Mouse (Mus musculus) E14TG2a.4 (cell line): Measurements from ENCODE around the gene Foxn4.

Source experiments
- H3K27me3 ChIP-seq: 2 replicates; pipeline ENCODE4 v1.6.1; 2014; ENCODE audit warnings: low read length, control low read depth; ENCODE audit not compliant: insufficient read depth
- H3K36me3 ChIP-seq: 2 replicates; pipeline ENCODE4 v1.6.1; 2014; ENCODE audit warnings: low read length, control low read depth; ENCODE audit not compliant: insufficient read depth
- H3K4me1 ChIP-seq: replicated peaks from 2 replicates; pipeline ENCODE4 v1.6.1; 2014; ENCODE audit warnings: low read depth, low read length, control low read depth
- H3K4me3 ChIP-seq: replicated peaks from 2 replicates; pipeline ENCODE4 v1.5.1; 2014; ENCODE audit warnings: mild to moderate bottlenecking, low read length
- H3K9me3 ChIP-seq: 2 replicates; pipeline ENCODE4 v1.6.1; 2014; ENCODE audit warnings: low read length, control low read depth
- CTCF ChIP-seq: conservative IDR thresholded peaks from 2 replicates; pipeline ENCODE4 v1.5.1; 2014; ENCODE audit warnings: low read length
- NANOG ChIP-seq: IDR thresholded peaks from 2 replicates; pipeline ENCODE4 v1.6.1; 2014; ENCODE audit warnings: borderline replicate concordance, low read length, mixed read lengths
- POU5F1 ChIP-seq: IDR thresholded peaks from 2 replicates; pipeline ENCODE4 v1.6.1; 2014; ENCODE audit warnings: low read length, borderline replicate concordance

Gene Foxn4

DNA sequence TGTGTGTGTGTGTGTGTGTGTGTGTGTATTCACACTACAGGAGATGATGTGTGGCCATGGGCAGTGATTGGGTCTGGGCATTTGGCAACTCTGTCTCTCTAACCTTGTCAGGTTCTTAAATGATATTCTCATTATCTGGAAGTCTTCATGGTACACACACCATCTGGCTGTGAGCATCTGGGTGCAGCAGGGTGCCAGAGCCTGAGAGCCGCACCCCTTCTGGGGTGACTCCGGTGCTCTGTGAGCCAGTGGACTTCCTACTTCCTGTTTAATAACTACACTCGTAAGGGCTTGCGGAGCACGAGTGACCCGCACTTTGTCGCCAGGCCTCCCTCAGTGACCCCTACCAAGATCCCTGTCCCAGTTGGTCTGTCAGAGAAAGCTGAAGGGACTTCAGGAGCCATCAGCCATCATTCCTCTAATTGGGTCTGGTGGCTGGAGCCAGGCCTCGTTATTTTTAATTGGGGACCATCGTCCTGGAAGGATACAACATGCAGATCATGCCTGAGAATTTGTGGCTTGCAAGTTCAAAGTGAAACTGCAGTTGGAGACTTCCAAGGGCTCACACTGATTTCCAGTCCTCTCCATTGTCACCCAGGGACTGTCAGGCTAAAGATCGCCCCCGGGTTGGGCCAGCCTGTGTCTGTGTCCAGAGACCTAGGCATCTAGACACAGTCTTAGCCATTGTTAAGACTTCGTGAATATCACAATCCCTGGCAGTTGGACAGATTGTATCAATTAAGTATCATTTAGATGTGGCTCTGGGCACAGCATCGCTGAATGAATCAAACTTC lies 11.2 kb upstream of the Foxn4 start:
- peaks cover 25% of the 10 kb centered on the region for H3K27me3 ChIP-seq
- H3K4me3 ChIP-seq, result no peak overlapping the region
- peaks cover 38% of the 10 kb centered on the region for H3K4me1 ChIP-seq
- no peaks in the 10 kb centered on the region for H3K36me3 ChIP-seq
- TF ChIP-seq CTCF (no peak), POU5F1 (no peak), NANOG (no peak)
- no peaks in the 10 kb centered on the region for H3K9me3 ChIP-seq

DNA sequence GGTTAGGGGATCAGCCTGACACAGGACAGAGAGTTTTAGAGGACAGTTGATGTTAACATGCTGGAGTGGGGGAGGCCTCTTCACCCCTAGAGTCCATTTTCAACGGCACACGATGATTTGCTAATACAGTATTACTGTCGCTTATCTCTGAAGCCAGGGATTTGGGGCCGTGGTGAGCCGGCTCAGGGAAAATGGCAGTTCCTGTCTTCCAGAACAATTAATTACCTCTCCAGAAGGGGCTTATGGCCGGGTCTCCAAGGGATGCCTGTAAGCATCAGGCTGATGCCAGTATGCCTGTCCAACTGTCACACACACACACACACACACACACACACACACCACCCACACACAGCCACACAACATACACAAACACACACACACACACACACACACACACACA lies 8.7 kb upstream of the Foxn4 start:
- H3K4me1 ChIP-seq, result peaks cover 23% of the 10 kb centered on the region
- no peak overlapping the region for H3K4me3 ChIP-seq
- H3K9me3 ChIP-seq, result no peaks in the 10 kb centered on the region
- TF ChIP-seq CTCF (no peak), NANOG (no peak), POU5F1 (no peak)
- H3K27me3 ChIP-seq, result peaks cover 9% of the 10 kb centered on the region; the same call in 1 of the 2 replicates
- H3K36me3 ChIP-seq, result no peaks in the 10 kb centered on the region

DNA sequence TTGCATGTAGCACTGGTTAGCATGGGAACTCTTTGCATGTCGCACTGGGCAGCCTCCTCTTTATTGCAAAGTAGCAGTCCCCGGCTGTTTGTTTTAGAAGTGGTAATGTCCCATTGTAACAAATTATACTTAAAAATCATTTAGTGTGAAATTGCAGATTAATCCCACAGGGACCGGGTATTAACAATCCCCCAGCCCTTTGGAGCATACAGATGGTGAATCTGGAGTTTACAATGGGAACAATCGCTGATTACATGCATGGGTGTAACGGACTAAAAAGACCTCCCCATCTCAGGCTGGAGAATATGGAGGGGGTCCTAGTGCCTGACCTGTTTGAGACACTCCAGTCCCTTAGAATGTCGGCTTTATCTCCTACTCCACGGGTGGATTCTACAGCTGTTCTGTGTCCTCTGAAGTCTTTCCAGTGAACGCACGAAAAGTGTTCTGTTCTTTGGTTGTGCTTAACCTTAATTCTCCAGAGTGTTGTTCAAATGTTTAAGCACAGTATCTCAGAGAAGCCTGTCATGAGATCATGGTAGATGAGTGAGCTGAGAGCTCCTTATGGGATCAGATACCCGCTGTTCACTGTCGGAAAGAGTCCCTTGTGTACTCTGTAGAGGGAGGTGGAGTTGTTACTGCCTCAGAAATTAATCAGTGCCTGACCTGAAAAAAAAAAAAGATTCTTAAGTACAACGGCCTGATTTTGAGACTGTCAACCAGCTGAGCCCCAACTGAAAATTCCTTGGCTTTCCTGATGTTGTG lies 6.0 kb upstream of the Foxn4 start:
- Histone ChIP-seq H3K36me3 (no peaks in the 10 kb centered on the region), H3K4me3 (no peak overlapping the region), H3K4me1 (peaks cover 33% of the 10 kb centered on the region), H3K27me3 (peaks cover 34% of the 10 kb centered on the region), H3K9me3 (no peaks in the 10 kb centered on the region)
- TF ChIP-seq POU5F1 (no peak), CTCF (no peak), NANOG (no peak)

DNA sequence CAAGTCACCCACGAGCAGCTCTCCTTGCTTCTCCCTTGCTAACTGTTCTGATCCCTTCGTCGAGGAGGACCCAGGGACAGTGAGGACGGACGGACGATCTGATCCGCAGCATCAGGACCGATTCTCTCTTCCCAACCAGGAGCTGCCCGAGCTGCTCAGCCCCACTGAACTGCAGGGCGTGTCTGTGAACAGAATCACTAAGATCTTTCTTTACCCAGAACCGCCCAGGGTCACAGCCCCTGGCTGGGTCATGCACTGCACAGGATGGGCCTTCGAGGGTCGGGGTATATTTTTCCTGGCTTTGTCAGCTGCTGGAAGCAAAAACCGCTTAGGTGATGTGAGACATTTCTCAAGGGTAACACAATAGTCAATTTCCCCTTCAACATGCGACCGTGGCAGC lies 2.4 kb upstream of the Foxn4 start:
- H3K4me3 ChIP-seq, result 0 out of 2 replicates have a peak overlapping the region, but pooled peaks have one; percentile 13
- TF ChIP-seq CTCF (no peak), NANOG (no peak), POU5F1 (no peak)
- H3K27me3 ChIP-seq, result peaks cover 58% of the 10 kb centered on the region
- H3K9me3 ChIP-seq, result no peaks in the 10 kb centered on the region
- H3K4me1 ChIP-seq, result peaks cover 62% of the 10 kb centered on the region
- H3K36me3 ChIP-seq, result no peaks in the 10 kb centered on the region

DNA sequence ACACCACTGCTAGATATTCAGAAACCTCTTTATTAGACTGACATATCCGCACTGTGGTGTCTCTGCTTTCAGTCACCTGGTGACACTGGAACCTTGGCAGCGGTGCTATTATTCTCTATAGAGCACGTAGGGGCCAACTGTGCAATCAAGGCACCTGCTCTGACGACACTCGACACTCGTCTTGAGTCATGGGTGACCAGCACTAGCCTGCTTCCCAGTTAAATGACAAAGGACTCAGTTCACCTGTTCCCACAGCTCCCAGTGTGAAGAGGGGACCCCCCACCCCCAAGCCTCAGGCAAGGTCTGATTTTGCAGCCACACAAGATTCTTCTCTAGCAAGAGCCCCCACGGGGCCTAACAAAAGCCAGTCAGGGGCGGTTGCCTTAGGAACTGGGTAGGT lies 1.7 kb upstream of the Foxn4 start:
- peaks cover 61% of the 10 kb centered on the region for H3K27me3 ChIP-seq
- H3K36me3 ChIP-seq, result no peaks in the 10 kb centered on the region
- peaks cover 69% of the 10 kb centered on the region for H3K4me1 ChIP-seq
- 0 out of 2 replicates have a peak overlapping the region, but pooled peaks have one; percentile 13 for H3K4me3 ChIP-seq
- no peak for TF ChIP-seq POU5F1
- no peak for TF ChIP-seq CTCF
- TF ChIP-seq NANOG, result 0 out of 2 replicates have a peak, but pooled peaks have one; percentile 5
- H3K9me3 ChIP-seq, result no peaks in the 10 kb centered on the region

DNA sequence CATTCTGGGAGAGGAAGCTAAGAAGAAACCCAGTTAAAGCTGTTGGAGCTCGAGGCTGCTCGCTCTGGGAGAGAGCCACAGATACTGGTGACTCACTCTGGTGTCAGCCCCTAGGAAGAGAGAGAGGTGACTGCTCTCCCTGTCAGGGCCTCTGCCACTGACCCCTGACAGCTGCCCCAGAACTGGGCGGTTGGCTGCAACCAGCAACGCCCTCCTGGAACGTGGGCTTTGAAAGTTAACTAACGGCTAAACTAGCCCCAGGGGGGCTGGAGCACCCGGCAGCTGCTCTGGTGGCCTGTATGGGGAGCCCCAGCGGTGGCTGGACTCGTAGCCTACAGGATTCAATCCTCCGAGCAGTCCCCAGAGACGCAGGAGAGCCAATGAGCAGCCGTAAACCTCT lies 3.6 kb downstream of the Foxn4 start:
- Histone ChIP-seq H3K4me3 (no peak overlapping the region), H3K27me3 (peaks cover 53% of the 10 kb centered on the region), H3K4me1 (peaks cover 68% of the 10 kb centered on the region), H3K36me3 (no peaks in the 10 kb centered on the region), H3K9me3 (no peaks in the 10 kb centered on the region)
- no peak for TF ChIP-seq CTCF
- TF ChIP-seq NANOG, result no peak
- TF ChIP-seq POU5F1, result no peak

DNA sequence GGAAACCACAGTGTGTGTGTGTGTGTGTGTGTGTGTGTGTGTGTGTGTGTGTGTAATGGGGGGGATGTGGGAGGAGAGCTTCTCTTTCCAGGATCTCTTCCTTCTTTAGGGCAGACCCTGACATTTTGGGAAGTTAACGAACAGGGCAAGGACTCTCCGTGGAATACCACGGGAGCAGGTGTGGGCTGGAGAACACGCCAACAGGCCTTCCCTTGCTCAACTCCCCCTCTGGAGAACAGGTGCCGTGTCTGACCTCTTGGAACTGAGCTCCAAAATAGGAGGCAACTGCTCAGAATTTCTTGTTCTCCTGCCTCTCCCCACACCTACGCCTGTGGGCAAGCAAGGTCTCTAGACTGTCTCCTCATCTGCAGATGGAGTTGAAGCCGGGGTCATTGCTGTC lies 4.1 kb downstream of the Foxn4 start:
- Histone ChIP-seq H3K9me3 (no peaks in the 10 kb centered on the region), H3K27me3 (peaks cover 48% of the 10 kb centered on the region), H3K36me3 (no peaks in the 10 kb centered on the region), H3K4me3 (no peak overlapping the region), H3K4me1 (peaks cover 63% of the 10 kb centered on the region)
- TF ChIP-seq POU5F1 (no peak), NANOG (no peak), CTCF (no peak)

DNA sequence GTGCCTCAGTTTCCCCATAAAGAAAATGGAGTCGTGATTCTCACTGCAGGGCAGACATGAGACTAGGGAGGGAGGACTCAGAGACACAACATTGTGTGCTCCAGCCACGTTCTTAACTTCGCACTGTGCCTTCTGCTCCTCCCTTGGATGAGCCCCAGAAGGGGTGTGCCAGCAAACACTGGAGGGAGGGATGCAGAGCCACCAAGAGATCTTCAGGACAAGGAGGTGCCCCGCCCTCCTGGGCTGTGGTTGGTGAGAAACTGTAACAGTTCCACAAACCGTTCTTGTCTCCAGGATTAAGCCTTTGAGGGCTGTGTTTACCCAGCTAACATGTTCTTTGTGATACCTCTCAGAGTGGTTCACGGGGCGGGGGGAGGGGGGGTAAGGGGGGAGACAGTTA lies 5.0 kb downstream of the Foxn4 start:
- no peaks in the 10 kb centered on the region for H3K9me3 ChIP-seq
- no peaks in the 10 kb centered on the region for H3K36me3 ChIP-seq
- peaks cover 60% of the 10 kb centered on the region for H3K4me1 ChIP-seq
- no peak overlapping the region for H3K4me3 ChIP-seq
- peaks cover 43% of the 10 kb centered on the region for H3K27me3 ChIP-seq
- TF ChIP-seq CTCF (no peak), NANOG (no peak), POU5F1 (no peak)
